Mouse (Mus musculus) E14TG2a.4 (cell line): ENCODE results near the gene Gm1043.

ENCODE experiments used
- CTCF ChIP-seq: conservative IDR thresholded peaks from 2 replicates; pipeline ENCODE4 v1.5.1; 2014; ENCODE audit warnings: low read length
- NANOG ChIP-seq: IDR thresholded peaks from 2 replicates; pipeline ENCODE4 v1.6.1; 2014; ENCODE audit warnings: borderline replicate concordance, low read length, mixed read lengths
- POU5F1 ChIP-seq: IDR thresholded peaks from 2 replicates; pipeline ENCODE4 v1.6.1; 2014; ENCODE audit warnings: low read length, borderline replicate concordance

- no peak for TF ChIP-seq CTCF
- no peak for TF ChIP-seq POU5F1
- no peak for TF ChIP-seq NANOG
These were observed 99.4 kb downstream of the Gm1043 start for GRCm38 (mm10) chr5:37184605-37185004.
